Mouse (Mus musculus) heart, adult 2 months (tissue): Measurements from ENCODE around the gene Mettl16. TPM values are rescaled to one million over a fixed set of nuclear protein-coding genes. Genes with fewer than 3 reads are reported as not detected.
A peak's percentile ranks its signal among the peaks of the same experiment; 100 is the strongest.

Experiments used
- DNase-seq, 2 experiments: peaks; one replicate each; pipeline ENCODE4 v3.0.0; 2021
- H3K27ac ChIP-seq: fragments of 200-600 bp; 2 replicates; pipeline ENCODE4 v1.8.1; 2022
- H3K27me3 ChIP-seq: fragments of 200-500 bp; 2 replicates; pipeline ENCODE4 v1.6.1; 2012; ENCODE audit warnings: mild to moderate bottlenecking, low read length, inconsistent platforms, mixed read lengths; ENCODE audit not compliant: control insufficient read depth, insufficient read depth
- H3K36me3 ChIP-seq: fragments of 200-500 bp; 2 replicates; pipeline ENCODE4 v1.6.1; 2012; ENCODE audit warnings: low read length, inconsistent platforms; ENCODE audit not compliant: control insufficient read depth, insufficient read depth
- H3K4me1 ChIP-seq: fragments of 200-500 bp; 2 replicates; pipeline ENCODE4 v1.6.1; 2011; ENCODE audit warnings: low read length; ENCODE audit not compliant: control insufficient read depth, insufficient read depth
- H3K4me3 ChIP-seq: fragments of 200-600 bp; 2 replicates; pipeline ENCODE4 v1.8.1; 2022
- H3K79me2 ChIP-seq: fragments of 200-500 bp; replicated peaks from 2 replicates; pipeline ENCODE4 v1.6.1; 2012; ENCODE audit warnings: mild to moderate bottlenecking, inconsistent platforms, low read length, moderate library complexity, mixed read lengths; ENCODE audit not compliant: control insufficient read depth, insufficient read depth
- H3K9ac ChIP-seq: fragments of 200-500 bp; 2 replicates; pipeline ENCODE4 v1.6.1; 2012; ENCODE audit warnings: low read depth, mild to moderate bottlenecking, control low read depth, inconsistent platforms, low read length, mixed read lengths
- CTCF ChIP-seq: fragments of 200-600 bp; IDR thresholded peaks from 2 replicates; pipeline ENCODE4 v1.8.1; 2022; ENCODE audit warnings: antibody characterized with exemption, mild to moderate bottlenecking, moderate library complexity
- EP300 ChIP-seq: fragments of 200-500 bp; IDR thresholded peaks from 2 replicates; pipeline ENCODE4 v1.6.1; 2011; ENCODE audit warnings: low read depth, low read length, control low read depth; ENCODE audit not compliant: insufficient read depth
- POLR2A ChIP-seq: fragments of 200-500 bp; IDR thresholded peaks from 2 replicates; pipeline ENCODE4 v1.6.1; 2011; ENCODE audit warnings: mild to moderate bottlenecking, low read depth, low read length, control low read depth; ENCODE audit not compliant: insufficient read depth
- WGBS: fragments of 180-500 bp; shearing (Covaris S2); methylation state at CpG from one replicate; pipeline ENCODE4 v1.1.7; 2018; 5-methylcytosine and 5-hydroxymethylcytosine counted together
- intact Hi-C: fragments of 180-260 bp; cut with DNase I; formaldehyde crosslinking; loops from one replicate; pipeline ENCODE4 v1.15.1; 2025
- polyA plus RNA-seq: library from polyadenylated mRNA; depleted of rRNA; stranded (reverse); fragments of >200 nt; gene quantifications from 2 replicates; pipeline ENCODE4 v1.2.3, GENCODE M21; 2012
- total RNA-seq, 2 experiments: library from RNA; stranded (reverse); gene quantifications; 2 replicates each; pipeline ENCODE4 v1.2.3; 2021

The Mettl16 gene
- total and polyA plus RNA-seq, 3 experiments, result 2.8 to 17.8 (median 16.3) TPM

- Histone ChIP-seq H3K79me2 (no peaks in the 10 kb centered on the region), H3K27me3 (no peaks in the 10 kb centered on the region), H3K27ac (no peak overlapping the region), H3K4me3 (no peak overlapping the region), H3K9ac (no peak overlapping the region), H3K36me3 (no peaks in the 10 kb centered on the region), H3K4me1 (peaks cover 2% of the 10 kb centered on the region)
- no peak for DNase-seq
- WGBS, result 68% methylated on average over 3 of the region's 3 CpGs
- TF ChIP-seq EP300, result no peak
- TF ChIP-seq CTCF, result peak; percentile 60
- intact Hi-C loops, result loop anchor here (2.0 to 5.0 kb wide), 2 partner anchors 17 to 33 kb away; no protein-coding TSS in a partner anchor
These were observed 75.2 kb downstream of the Mettl16 start for GRCm38 (mm10) chr11:74845784-74846183.

- Histone ChIP-seq H3K27me3 (no peaks in the 10 kb centered on the region), H3K27ac (no peak overlapping the region), H3K79me2 (no peaks in the 10 kb centered on the region), H3K9ac (no peak overlapping the region), H3K36me3 (no peaks in the 10 kb centered on the region), H3K4me1 (peaks cover 2% of the 10 kb centered on the region), H3K4me3 (no peak overlapping the region)
- TF ChIP-seq EP300, result peak; percentile 74; the same call in 1 of the 2 replicates
- no peak for TF ChIP-seq POLR2A
- peak; percentile 83 for TF ChIP-seq CTCF
- intact Hi-C loops, result loop anchor here (1.0 to 5.0 kb wide), 3 partner anchors 27 to 212 kb away; no protein-coding TSS in a partner anchor
- WGBS, result 11% methylated on average over 13 of the region's 13 CpGs
- DNase-seq, result peak; percentile 73 to 83
These were observed 77.4 kb downstream of the Mettl16 start for GRCm38 (mm10) chr11:74847919-74848521.

- no peak for DNase-seq
- Histone ChIP-seq H3K79me2 (no peaks in the 10 kb centered on the region), H3K4me3 (no peak overlapping the region), H3K9ac (no peak overlapping the region), H3K27ac (no peak overlapping the region), H3K27me3 (no peaks in the 10 kb centered on the region), H3K4me1 (no peaks in the 10 kb centered on the region), H3K36me3 (no peaks in the 10 kb centered on the region)
- 83% methylated on average over 14 of the region's 14 CpGs for WGBS
- intact Hi-C loops, result no loop called here
- TF ChIP-seq POLR2A (no peak), EP300 (no peak), CTCF (no peak)
These were observed 80.5 kb downstream of the Mettl16 start for GRCm38 (mm10) chr11:74850998-74851661.

GRCm38 (mm10) chr11:74857756-74858155, 87.1 kb downstream of the Mettl16 start:
- DNase-seq, result peak in 1 of 2 experiments; percentile 14
- intact Hi-C loops, result no loop called here
- H3K27me3 ChIP-seq, result no peaks in the 10 kb centered on the region
- H3K27ac ChIP-seq, result no peak overlapping the region
- no peak overlapping the region for H3K9ac ChIP-seq
- peaks cover 2% of the 10 kb centered on the region for H3K4me1 ChIP-seq
- no peak overlapping the region for H3K4me3 ChIP-seq
- H3K36me3 ChIP-seq, result no peaks in the 10 kb centered on the region
- H3K79me2 ChIP-seq, result no peaks in the 10 kb centered on the region
- 92% methylated on average over 9 of the region's 9 CpGs for WGBS
- TF ChIP-seq POLR2A (no peak), EP300 (no peak), CTCF (no peak)

- no peak overlapping the region for H3K9ac ChIP-seq
- intact Hi-C loops, result no loop called here
- H3K79me2 ChIP-seq, result no peaks in the 10 kb centered on the region
- H3K36me3 ChIP-seq, result no peaks in the 10 kb centered on the region
- DNase-seq, result peak in 1 of 2 experiments; percentile 17
- H3K27me3 ChIP-seq, result no peaks in the 10 kb centered on the region
- peaks cover 6% of the 10 kb centered on the region for H3K4me1 ChIP-seq
- no peak overlapping the region for H3K27ac ChIP-seq
- TF ChIP-seq POLR2A, result no peak
- no peak for TF ChIP-seq CTCF
- no peak for TF ChIP-seq EP300
- 72% methylated on average over 5 of the region's 5 CpGs for WGBS
- H3K4me3 ChIP-seq, result no peak overlapping the region
These were observed 91.5 kb downstream of the Mettl16 start for GRCm38 (mm10) chr11:74862129-74862528.

GRCm38 (mm10) chr11:74863471-74863870, 92.8 kb downstream of the Mettl16 start:
- Histone ChIP-seq H3K4me1 (peaks cover 7% of the 10 kb centered on the region), H3K27me3 (no peaks in the 10 kb centered on the region), H3K4me3 (no peak overlapping the region), H3K36me3 (no peaks in the 10 kb centered on the region), H3K27ac (no peak overlapping the region), H3K79me2 (no peaks in the 10 kb centered on the region), H3K9ac (no peak overlapping the region)
- TF ChIP-seq EP300, result no peak
- peak; percentile 60 for TF ChIP-seq CTCF
- intact Hi-C loops, result no loop called here
- WGBS, result 33% methylated on average over 11 of the region's 11 CpGs
- peak in 1 of 2 experiments; percentile 48 for DNase-seq
